Mouse (Mus musculus) intestine, embryonic 16.5 days (tissue): ENCODE data around the gene Lfng. TPM values are rescaled to one million over a fixed set of nuclear protein-coding genes. Genes with fewer than 3 reads are reported as not detected.

Experiments used
- ATAC-seq: fragments of 200-750 bp; cut with Nextera tagmentation; 2 replicates; pipeline ENCODE4 v1.8.0; 2017; ENCODE audit warnings: moderate TSS enrichment, moderate library complexity
- H3K27ac ChIP-seq: fragments of 300-500 bp; sonication (generic); 2 replicates; pipeline ENCODE4 v1.5.1; 2014; ENCODE audit warnings: mild to moderate bottlenecking, low read length
- H3K27me3 ChIP-seq: fragments of 300-500 bp; sonication (generic); replicated peaks from 2 replicates; pipeline ENCODE4 v1.6.1; 2014; ENCODE audit warnings: low read length, control low read depth, mixed read lengths; ENCODE audit not compliant: control insufficient read depth, insufficient read depth
- H3K36me3 ChIP-seq: fragments of 300-500 bp; sonication (generic); 2 replicates; pipeline ENCODE4 v1.6.1; 2014; ENCODE audit warnings: low read length, control low read depth; ENCODE audit not compliant: control insufficient read depth, insufficient read depth
- H3K4me1 ChIP-seq: fragments of 300-500 bp; sonication (generic); 2 replicates; pipeline ENCODE4 v1.6.1; 2014; ENCODE audit warnings: low read length, control low read depth, mixed read lengths; ENCODE audit not compliant: control insufficient read depth, insufficient read depth
- H3K4me2 ChIP-seq: fragments of 300-500 bp; sonication (generic); 2 replicates; pipeline ENCODE4 v1.6.1; 2014; ENCODE audit warnings: low read depth, low read length, control low read depth
- H3K4me3 ChIP-seq: fragments of 300-500 bp; sonication (generic); 2 replicates; pipeline ENCODE4 v1.5.1; 2014; ENCODE audit warnings: mild to moderate bottlenecking, low read length
- H3K9ac ChIP-seq: fragments of 300-500 bp; sonication (generic); 2 replicates; pipeline ENCODE4 v1.6.1; 2014; ENCODE audit warnings: low read depth, low read length
- H3K9me3 ChIP-seq: fragments of 300-500 bp; sonication (generic); 2 replicates; pipeline ENCODE4 v1.6.1; 2016; ENCODE audit warnings: low read length, control low read depth; ENCODE audit not compliant: control insufficient read depth
- WGBS: fragments of 180-500 bp; shearing (Covaris S2); extraction: QIAGEN DNeasy Blood & Tissue Kit; methylation state at CpG from one replicate; pipeline ENCODE4 v1.1.7; 2014; 5-methylcytosine and 5-hydroxymethylcytosine counted together
- polyA plus RNA-seq: library from polyadenylated mRNA; unstranded; fragments of >200 nt; fragmentation: Nextera tagmentation; extraction: Ambion mirVana; gene quantifications from 2 replicates; pipeline ENCODE4 v1.2.1, GENCODE M21; 2015

The Lfng gene
- polyA plus RNA-seq, result 11.9 and 13.4 TPM in 2 replicates

DNA sequence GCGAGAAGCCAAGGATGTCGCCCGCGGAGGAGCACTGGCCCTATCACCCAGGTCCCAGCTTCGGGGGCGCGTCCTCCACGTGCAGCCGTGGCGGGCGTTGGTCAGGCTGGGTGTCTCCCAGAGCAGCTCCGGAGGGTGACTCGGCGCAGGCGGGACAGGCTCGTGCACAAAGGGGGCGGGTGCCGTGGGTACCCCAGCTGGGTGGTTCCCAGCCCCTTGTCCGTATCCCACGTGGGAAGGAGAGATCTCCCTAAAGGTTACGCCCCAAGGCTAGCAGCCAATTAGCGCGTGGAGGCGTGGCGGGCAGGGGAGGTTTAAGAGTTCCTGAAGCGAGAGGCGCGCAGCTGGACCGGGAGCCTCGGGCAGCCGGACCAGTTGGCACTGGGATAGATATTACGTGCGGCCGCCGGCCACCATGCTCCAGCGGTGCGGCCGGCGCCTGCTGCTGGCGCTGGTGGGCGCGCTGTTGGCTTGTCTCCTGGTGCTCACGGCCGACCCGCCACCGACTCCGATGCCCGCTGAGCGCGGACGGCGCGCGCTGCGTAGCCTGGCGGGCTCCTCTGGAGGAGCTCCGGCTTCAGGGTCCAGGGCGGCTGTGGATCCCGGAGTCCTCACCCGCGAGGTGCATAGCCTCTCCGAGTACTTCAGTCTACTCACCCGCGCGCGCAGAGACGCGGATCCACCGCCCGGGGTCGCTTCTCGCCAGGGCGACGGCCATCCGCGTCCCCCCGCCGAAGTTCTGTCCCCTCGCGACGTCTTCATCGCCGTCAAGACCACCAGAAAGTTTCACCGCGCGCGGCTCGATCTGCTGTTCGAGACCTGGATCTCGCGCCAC, at the start of gene Lfng:
Lfng (plus strand) TSS at position 320 of the 835 bp plus-strand sequence.
- peak; percentile 60 for ATAC-seq
- H3K4me3 ChIP-seq, result peak within 1 kb of the TSS; percentile 66
- peaks cover 58% of the 10 kb centered on the region for H3K4me1 ChIP-seq
- H3K4me2 ChIP-seq, result peak within 1 kb of the TSS; percentile 82
- H3K9me3 ChIP-seq, result no peaks in the 10 kb centered on the region; the same call in 1 of the 2 replicates
- H3K9ac ChIP-seq, result peak within 1 kb of the TSS; percentile 77
- peaks cover 4% of the 10 kb centered on the region; the same call in 1 of the 2 replicates for H3K27me3 ChIP-seq
- H3K27ac ChIP-seq, result peak within 1 kb of the TSS; percentile 76
- H3K36me3 ChIP-seq, result no peaks in the 10 kb centered on the region
- under 1% methylated on average over 90 of the region's 91 CpGs for WGBS

DNA sequence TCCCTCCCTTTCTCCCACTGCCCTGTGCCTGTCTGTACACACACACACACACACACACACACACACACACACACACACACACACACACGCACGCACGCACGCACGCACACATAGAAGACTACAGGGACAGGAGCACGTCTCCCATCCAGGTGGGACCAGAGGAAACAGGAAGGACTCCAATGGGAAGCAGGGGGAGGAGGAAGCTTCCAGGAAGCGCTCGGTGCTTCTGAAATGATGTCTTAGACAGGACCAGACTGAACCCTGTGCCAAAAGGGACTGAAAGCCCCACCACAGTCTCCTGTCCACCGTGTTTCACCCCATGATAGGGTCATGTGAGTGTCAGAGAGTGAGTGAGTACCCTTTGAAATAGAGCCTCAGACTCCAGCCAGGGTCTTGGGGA, 44.5 kb upstream of the Lfng start:
- no peak overlapping the region for H3K4me2 ChIP-seq
- 76% methylated on average over 6 of the region's 9 CpGs for WGBS
- no peak for ATAC-seq

DNA sequence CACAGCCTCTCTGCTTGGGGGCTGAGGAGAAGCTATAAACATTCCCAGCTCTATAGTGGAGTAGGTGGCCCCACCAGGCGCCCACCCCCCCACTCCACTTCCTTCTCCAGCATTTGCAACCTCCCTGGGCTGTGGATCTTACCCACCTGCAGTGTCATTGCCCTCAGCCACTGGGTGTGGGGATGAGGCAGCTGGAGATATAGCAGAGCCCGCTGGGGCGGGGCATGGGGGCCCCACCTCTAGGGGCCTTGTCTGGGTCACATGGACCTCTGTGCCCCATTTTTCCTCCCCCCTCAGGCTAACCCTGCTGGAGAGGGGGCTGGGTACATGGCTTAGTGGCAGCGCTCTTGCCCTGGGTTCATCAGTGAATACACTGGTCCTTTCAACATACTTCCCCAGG, 42.2 kb upstream of the Lfng start, which contains the start of gene Grifin:
Grifin (minus strand) TSS at position 176 of the 400 bp plus-strand sequence.
- Histone ChIP-seq H3K9ac (no peak within 1 kb of the TSS), H3K4me1 (peaks cover 31% of the 10 kb centered on the region), H3K9me3 (no peaks in the 10 kb centered on the region), H3K27ac (0 out of 2 replicates have a peak within 1 kb of the TSS, but pooled peaks have one; percentile 4), H3K4me3 (no peak within 1 kb of the TSS), H3K36me3 (no peaks in the 10 kb centered on the region), H3K27me3 (no peaks in the 10 kb centered on the region; the same call in 1 of the 2 replicates), H3K4me2 (no peak within 1 kb of the TSS)
- WGBS, result 70% methylated on average over 4 of the region's 4 CpGs
- ATAC-seq, result peak; percentile 60

More for the DNA sequence above, 44.5 kb upstream of the Lfng start:
- no peaks in the 10 kb centered on the region; the same call in 1 of the 2 replicates for H3K27me3 ChIP-seq
- no peak overlapping the region for H3K9ac ChIP-seq
- no peaks in the 10 kb centered on the region for H3K36me3 ChIP-seq
- no peaks in the 10 kb centered on the region for H3K9me3 ChIP-seq
- H3K4me1 ChIP-seq, result peaks cover 21% of the 10 kb centered on the region
- H3K4me3 ChIP-seq, result no peak overlapping the region
- no peak overlapping the region for H3K27ac ChIP-seq

DNA sequence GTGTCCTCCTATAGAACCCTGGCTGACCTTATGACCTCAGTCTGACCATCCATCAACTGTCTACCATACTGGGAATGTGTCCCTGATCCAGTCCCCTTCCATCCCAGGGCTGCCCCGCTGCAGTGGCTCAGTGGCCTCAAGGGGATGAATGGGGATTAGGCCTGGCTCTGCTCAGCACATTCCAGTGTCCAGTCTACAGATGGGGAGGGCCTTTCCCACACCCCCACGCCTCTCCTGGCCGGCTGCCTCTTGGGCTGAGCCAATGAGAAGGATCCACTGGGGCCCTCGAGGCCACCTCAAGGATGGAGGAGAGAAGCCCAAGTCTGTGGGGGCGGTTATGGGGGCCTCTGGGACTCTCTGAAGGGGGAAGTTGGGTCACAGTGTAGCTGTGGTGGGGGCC, 41.7 kb upstream of the Lfng start:
- H3K27ac ChIP-seq, result no peak overlapping the region
- H3K4me1 ChIP-seq, result peaks cover 31% of the 10 kb centered on the region
- no peak overlapping the region for H3K4me2 ChIP-seq
- ATAC-seq, result peak; percentile 41
- H3K27me3 ChIP-seq, result no peaks in the 10 kb centered on the region; the same call in 1 of the 2 replicates
- H3K9me3 ChIP-seq, result no peaks in the 10 kb centered on the region
- H3K9ac ChIP-seq, result no peak overlapping the region
- no peak overlapping the region for H3K4me3 ChIP-seq
- H3K36me3 ChIP-seq, result no peaks in the 10 kb centered on the region
- WGBS, result 46% methylated on average over 5 of the region's 5 CpGs

DNA sequence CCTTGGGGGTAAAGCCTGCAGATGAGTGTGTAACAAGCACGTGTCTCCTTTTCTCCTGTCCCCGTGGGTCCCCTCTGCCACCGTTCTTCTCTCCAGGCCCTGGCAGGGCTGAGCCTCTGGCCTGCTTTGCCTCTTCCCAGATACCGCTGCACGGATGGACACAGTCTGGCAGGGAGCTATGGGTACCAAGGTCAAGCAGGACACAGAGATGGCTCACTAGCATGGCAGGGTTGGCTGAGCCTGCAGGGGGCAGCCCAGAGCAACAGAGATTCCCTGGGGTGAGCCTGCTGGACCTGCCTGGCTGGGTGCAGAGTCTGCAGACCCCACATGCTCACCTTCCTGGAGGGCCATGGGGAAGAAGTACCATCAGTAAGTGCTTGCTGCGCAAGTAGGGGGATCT, 41.3 kb upstream of the Lfng start:
- WGBS, result 66% methylated on average over 6 of the region's 6 CpGs
- peak; percentile 28; the same call in 1 of the 2 replicates for ATAC-seq
- peaks cover 31% of the 10 kb centered on the region for H3K4me1 ChIP-seq
- no peaks in the 10 kb centered on the region; the same call in 1 of the 2 replicates for H3K27me3 ChIP-seq
- H3K4me2 ChIP-seq, result no peak overlapping the region
- H3K36me3 ChIP-seq, result no peaks in the 10 kb centered on the region
- 0 out of 2 replicates have a peak overlapping the region, but pooled peaks have one; percentile 4 for H3K27ac ChIP-seq
- H3K9ac ChIP-seq, result no peak overlapping the region
- no peak overlapping the region for H3K4me3 ChIP-seq
- H3K9me3 ChIP-seq, result no peaks in the 10 kb centered on the region

DNA sequence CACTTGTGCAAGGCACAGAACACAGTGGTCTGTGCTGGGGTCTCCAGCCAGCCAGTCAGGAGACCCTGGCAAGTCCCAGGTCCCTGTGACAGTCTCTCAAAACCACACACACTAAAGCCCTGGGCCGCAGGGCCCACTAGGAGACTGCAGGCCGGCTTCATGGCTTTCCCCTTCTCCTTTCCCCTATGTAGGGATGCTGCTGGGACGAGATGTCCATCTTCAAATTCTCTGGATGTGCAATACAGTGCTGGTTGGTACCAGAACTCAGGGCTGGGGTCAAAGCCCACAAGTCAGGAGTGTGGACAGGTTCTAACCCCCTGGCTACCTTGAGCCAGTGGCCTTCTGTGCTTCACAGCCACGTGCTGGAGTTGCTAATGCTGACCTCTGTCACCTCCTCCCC, 40.8 kb upstream of the Lfng start:
- no peak for ATAC-seq
- Histone ChIP-seq H3K4me2 (no peak overlapping the region), H3K27ac (no peak overlapping the region), H3K36me3 (no peaks in the 10 kb centered on the region), H3K9ac (no peak overlapping the region), H3K4me3 (no peak overlapping the region), H3K4me1 (peaks cover 31% of the 10 kb centered on the region), H3K27me3 (no peaks in the 10 kb centered on the region; the same call in 1 of the 2 replicates), H3K9me3 (no peaks in the 10 kb centered on the region)
- 78% methylated on average over 4 of the region's 4 CpGs for WGBS

DNA sequence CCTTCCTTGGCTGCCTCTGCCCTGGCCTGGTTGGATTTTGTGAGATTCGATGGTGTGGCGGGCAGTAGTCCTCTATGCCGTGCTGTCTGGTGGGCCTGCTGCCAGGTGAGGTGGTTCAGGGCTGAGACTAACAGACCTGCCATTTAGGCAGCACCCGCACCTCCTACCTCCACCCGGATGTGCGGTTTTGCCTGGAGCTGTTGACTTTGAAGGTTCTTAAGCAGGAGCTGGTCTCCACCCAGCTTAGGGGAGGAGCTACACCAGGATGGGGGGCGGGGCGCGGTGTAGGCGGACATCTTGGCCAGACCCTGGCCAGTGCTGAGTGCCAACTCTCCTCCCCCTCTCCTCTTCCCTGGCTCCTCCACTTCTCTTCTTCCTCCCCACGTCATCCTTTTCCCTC, 39.8 kb upstream of the Lfng start:
- Histone ChIP-seq H3K36me3 (no peaks in the 10 kb centered on the region), H3K9me3 (no peaks in the 10 kb centered on the region), H3K9ac (0 out of 2 replicates have a peak overlapping the region, but pooled peaks have one; percentile 1), H3K27me3 (no peaks in the 10 kb centered on the region; the same call in 1 of the 2 replicates), H3K4me3 (no peak overlapping the region), H3K4me2 (no peak overlapping the region), H3K4me1 (peaks cover 31% of the 10 kb centered on the region), H3K27ac (no peak overlapping the region)
- 0 out of 2 replicates have a peak, but pooled peaks have one; percentile 21 for ATAC-seq
- WGBS, result 43% methylated on average over 11 of the region's 11 CpGs

DNA sequence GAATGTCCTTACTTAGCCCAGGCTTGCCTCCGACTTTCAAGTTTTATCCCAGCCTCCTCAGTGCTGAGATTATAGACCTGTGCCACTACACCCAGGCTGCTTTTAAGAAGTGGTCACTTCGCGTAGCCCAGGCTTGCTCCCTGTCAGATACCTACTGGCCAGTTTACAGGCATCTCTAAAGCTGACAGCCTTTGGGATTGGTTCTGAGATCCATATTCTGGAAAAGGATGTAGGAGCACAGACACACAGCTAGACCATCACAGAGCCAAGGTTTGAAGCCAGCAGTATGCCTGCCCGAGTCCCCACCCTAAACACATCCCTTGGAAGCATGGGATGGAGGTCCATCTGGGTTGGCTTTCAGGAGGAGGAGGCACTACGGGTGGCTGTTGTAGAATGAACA, 39.4 kb upstream of the Lfng start:
- Histone ChIP-seq H3K36me3 (no peaks in the 10 kb centered on the region), H3K27ac (no peak overlapping the region), H3K27me3 (no peaks in the 10 kb centered on the region; the same call in 1 of the 2 replicates), H3K4me1 (peaks cover 31% of the 10 kb centered on the region), H3K9me3 (no peaks in the 10 kb centered on the region), H3K9ac (no peak overlapping the region), H3K4me3 (no peak overlapping the region), H3K4me2 (no peak overlapping the region)
- WGBS, result 90% methylated on average over 5 of the region's 5 CpGs
- no peak for ATAC-seq

DNA sequence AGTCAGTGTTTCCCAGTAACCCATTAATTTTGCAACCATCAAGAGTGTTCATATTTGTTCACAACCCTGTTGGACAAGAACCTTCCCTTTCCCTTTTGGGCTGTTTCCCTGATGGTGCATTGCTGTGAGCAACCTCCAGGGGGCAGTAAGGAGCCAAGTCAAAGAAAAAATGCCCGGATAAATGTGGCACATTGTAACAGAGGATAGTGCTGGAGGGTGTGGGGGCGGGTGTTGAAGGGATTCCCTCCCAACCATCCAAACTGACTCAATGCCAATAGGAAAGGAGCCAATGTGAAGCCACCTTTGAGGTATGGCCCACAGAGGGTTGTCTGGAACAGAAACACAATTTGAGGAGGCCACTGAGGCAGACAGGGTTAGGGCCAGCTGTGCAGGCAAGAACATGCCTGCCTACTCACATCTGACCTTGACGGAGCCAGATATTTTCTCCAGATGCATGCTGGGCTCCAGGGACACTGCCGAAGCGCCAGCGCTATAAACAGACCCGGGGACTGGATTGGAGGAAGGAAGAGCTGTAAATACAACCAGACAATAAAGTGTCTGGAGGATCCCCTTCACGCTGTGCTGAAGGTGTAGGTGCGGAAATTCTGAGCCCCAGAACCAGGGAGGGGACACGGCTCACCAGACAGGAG, 38.7 kb upstream of the Lfng start:
- Histone ChIP-seq H3K4me2 (0 out of 2 replicates have a peak overlapping the region, but pooled peaks have one; percentile 1), H3K36me3 (no peaks in the 10 kb centered on the region), H3K27ac (no peak overlapping the region)

More for the DNA sequence above, 38.7 kb upstream of the Lfng start:
- Histone ChIP-seq H3K9me3 (no peaks in the 10 kb centered on the region), H3K4me1 (peaks cover 31% of the 10 kb centered on the region), H3K27me3 (no peaks in the 10 kb centered on the region; the same call in 1 of the 2 replicates), H3K9ac (no peak overlapping the region; the same call in 1 of the 2 replicates), H3K4me3 (no peak overlapping the region)
- WGBS, result 24% methylated on average over 10 of the region's 10 CpGs
- ATAC-seq, result peak; percentile 22
